9 mouse cellular contexts compared by ENCODE assay signal in the genomic region with DNA sequence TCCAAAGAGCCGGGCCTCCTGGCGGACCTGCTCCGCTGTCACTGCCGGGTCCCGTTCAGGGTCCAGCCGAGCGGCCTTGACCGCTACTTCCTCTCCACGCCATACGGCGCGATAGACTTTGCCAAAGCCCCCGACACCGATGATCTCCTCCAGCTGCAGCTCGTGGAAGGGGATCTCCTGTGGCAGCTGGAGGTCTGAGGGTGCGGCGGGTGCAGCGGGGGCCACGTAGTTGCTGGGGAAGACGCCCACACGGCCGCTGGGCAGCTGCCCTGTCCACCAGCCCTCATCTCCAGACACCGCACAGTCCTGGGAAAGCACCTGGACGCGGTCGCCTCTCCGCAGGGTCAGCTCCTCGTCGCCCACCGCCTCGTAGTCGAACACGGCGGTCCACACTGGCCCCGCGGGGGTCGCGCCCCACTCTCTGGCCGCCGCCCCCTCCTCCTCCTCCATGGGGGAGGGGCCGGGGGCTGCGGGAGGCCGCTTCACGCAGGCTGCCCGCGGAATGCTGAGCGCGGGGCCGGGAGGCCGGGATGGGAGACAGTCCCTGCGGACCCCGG. TPM values are rescaled to one million over a fixed set of nuclear protein-coding genes. Genes with fewer than 3 reads are reported as not detected.
DNase-seq lines count a peak whose midpoint lies in the region; ATAC-seq and TF ChIP-seq lines count a peak whose summit lies in the region.
"Had no signal": no experiment of that assay in that cellular context is flagged by ENCODE, and none has a peak within 500 bp of the region (broad histone marks: within the 10 kb centered on the region; RNA-seq: fewer than 3 reads in every experiment).

No protein-coding gene starts in this region.

- ATAC-seq in cerebellum, adult (ENCODE audit: insufficient number of reproducible peaks, low FRiP score, low TSS enrichment) = peak; percentile 19; the same call in 1 of the 2 replicates
- ATAC-seq in embryonic facial prominence, embryonic 12.5 days (ENCODE audit: insufficient number of reproducible peaks, insufficient read depth, low FRiP score, low TSS enrichment) = no peak
- ATAC-seq in hindbrain, embryonic 13.5 days (ENCODE audit: low FRiP score) = peak; percentile 22
- ATAC-seq in liver, embryonic 16.5 days (ENCODE audit: low read depth) = no peak
- 0 out of 2 replicates have a peak, but pooled peaks have one; percentile 13 for ATAC-seq in stomach, embryonic 15.5 days (ENCODE audit: insufficient read depth, low FRiP score, low read depth)

- no peaks in the 10 kb centered on the region for H3K79me2 ChIP-seq in CH12.LX (replicated peaks; ENCODE audit: control insufficient read depth, extremely low read depth, insufficient read depth, poor library complexity, severe bottlenecking)

- no peaks in the 10 kb centered on the region for H3K27me3 ChIP-seq in CH12.LX (replicated peaks)
- H3K27me3 ChIP-seq in embryonic facial prominence, embryonic 12.5 days = no peaks in the 10 kb centered on the region
- no peaks in the 10 kb centered on the region for H3K27me3 ChIP-seq in hindbrain, embryonic 13.5 days
- peaks cover 9% of the 10 kb centered on the region for H3K27me3 ChIP-seq in liver, embryonic 16.5 days (ENCODE audit: control insufficient read depth, insufficient read depth, low read depth, low read length)
- no peaks in the 10 kb centered on the region for H3K27me3 ChIP-seq in stomach, embryonic 15.5 days (replicated peaks)

- H3K4me3 ChIP-seq in CH12.LX (replicated peaks in 1 of 3; ENCODE audit: low read depth in 2 of 3, low read length in 2 of 3, poor library complexity in 1 of 3) = peak overlapping the region; percentile 64 to 77 (median 77)
- H3K4me3 ChIP-seq in embryonic facial prominence, embryonic 12.5 days = peak overlapping the region; percentile 85
- H3K4me3 ChIP-seq in hindbrain, embryonic 13.5 days = peak overlapping the region; percentile 93
- H3K4me3 ChIP-seq in liver, embryonic 16.5 days (ENCODE audit: low read depth, low read length) = peak overlapping the region; percentile 85
- peak overlapping the region; percentile 76 for H3K4me3 ChIP-seq in stomach, embryonic 15.5 days (replicated peaks)

- H3K4me2 ChIP-seq in CH12.LX (ENCODE audit: insufficient read depth, low read depth, poor library complexity, severe bottlenecking) = peak overlapping the region; percentile 98
- peak overlapping the region; percentile 99 for H3K4me2 ChIP-seq in embryonic facial prominence, embryonic 12.5 days (replicated peaks)
- H3K4me2 ChIP-seq in hindbrain, embryonic 13.5 days = peak overlapping the region; percentile 95
- peak overlapping the region; percentile 99 for H3K4me2 ChIP-seq in liver, embryonic 16.5 days (ENCODE audit: low read depth, low read length)
- peak overlapping the region; percentile 97 for H3K4me2 ChIP-seq in stomach, embryonic 15.5 days

- H3K36me3 ChIP-seq in CH12.LX (replicated peaks in 1 of 2; ENCODE audit: control insufficient read depth in 1 of 2, insufficient read depth in 1 of 2, low read length in 1 of 2) = peaks cover 4 to 18% of the 10 kb centered on the region in 2 experiments
- peaks cover 16% of the 10 kb centered on the region for H3K36me3 ChIP-seq in embryonic facial prominence, embryonic 12.5 days
- H3K36me3 ChIP-seq in hindbrain, embryonic 13.5 days = peaks cover 22% of the 10 kb centered on the region
- no peaks in the 10 kb centered on the region for H3K36me3 ChIP-seq in liver, embryonic 16.5 days (ENCODE audit: control insufficient read depth, insufficient read depth)
- no peaks in the 10 kb centered on the region for H3K36me3 ChIP-seq in stomach, embryonic 15.5 days

- in situ Hi-C loops in CH12.LX (cut with MboI; ENCODE audit: low pct_ligation_motif_present, low pct_unique_long_range_greater_than_20kb, low sequenced_read_pairs) = no loop called here

- no peak for TF ChIP-seq RAD21 in CH12.LX (IDR thresholded peaks at IDR 0.05; ENCODE audit: low read depth, low read length)

- H3K27ac ChIP-seq in CH12.LX (ENCODE audit: insufficient read depth, low read depth) = no peak overlapping the region
- no peak overlapping the region for H3K27ac ChIP-seq in embryonic facial prominence, embryonic 12.5 days
- H3K27ac ChIP-seq in hindbrain, embryonic 13.5 days = peak overlapping the region; percentile 94
- no peak overlapping the region for H3K27ac ChIP-seq in liver, embryonic 16.5 days (ENCODE audit: low read length)
- peak overlapping the region; percentile 93; the same call in 1 of the 2 replicates for H3K27ac ChIP-seq in stomach, embryonic 15.5 days

- WGBS in embryonic facial prominence, embryonic 12.5 days = 2% methylated on average over 47 of the region's 52 CpGs
- WGBS in hindbrain, embryonic 13.5 days = 1% methylated on average over 47 of the region's 52 CpGs
- under 1% methylated on average over 51 of the region's 52 CpGs for WGBS in liver, embryonic 16.5 days (ENCODE audit: insufficient replicate concordance)
- under 1% methylated on average over 47 of the region's 52 CpGs for WGBS in stomach, embryonic 15.5 days

- H3K4me1 ChIP-seq in CH12.LX (ENCODE audit: control insufficient read depth in 1 of 2, insufficient read depth in 2 of 2) = peaks cover 12 to 38% of the 10 kb centered on the region in 2 experiments
- peaks cover 15% of the 10 kb centered on the region for H3K4me1 ChIP-seq in embryonic facial prominence, embryonic 12.5 days
- H3K4me1 ChIP-seq in hindbrain, embryonic 13.5 days (replicated peaks) = peaks cover 57% of the 10 kb centered on the region
- peaks cover 17% of the 10 kb centered on the region for H3K4me1 ChIP-seq in liver, embryonic 16.5 days (ENCODE audit: control insufficient read depth, low read depth, low read length)
- peaks cover 15% of the 10 kb centered on the region for H3K4me1 ChIP-seq in stomach, embryonic 15.5 days

- DNase-seq in cerebellum, adult 9-10 months = no peak
- DNase-seq in CH12.LX (ENCODE audit: extremely low read depth) = no peak
- DNase-seq in urinary bladder, postnatal 4 days (ENCODE audit: low spot score in 2 of 2) = no peak

- TF ChIP-seq EP300 in CH12.LX (IDR thresholded peaks at IDR 0.05; ENCODE audit: low read length) = no peak

- peak overlapping the region; percentile 71 for H3K9ac ChIP-seq in CH12.LX (ENCODE audit: insufficient read depth, low read depth)
- peak overlapping the region; percentile 90 for H3K9ac ChIP-seq in embryonic facial prominence, embryonic 12.5 days
- peak overlapping the region; percentile 97 for H3K9ac ChIP-seq in hindbrain, embryonic 13.5 days
- H3K9ac ChIP-seq in liver, embryonic 16.5 days (ENCODE audit: low read depth, low read length) = peak overlapping the region; percentile 78
- peak overlapping the region; percentile 78 for H3K9ac ChIP-seq in stomach, embryonic 15.5 days

- H3K9me3 ChIP-seq in CH12.LX (replicated peaks; ENCODE audit: low read length) = no peaks in the 10 kb centered on the region
- H3K9me3 ChIP-seq in embryonic facial prominence, embryonic 12.5 days = no peaks in the 10 kb centered on the region
- no peaks in the 10 kb centered on the region for H3K9me3 ChIP-seq in hindbrain, embryonic 13.5 days
- H3K9me3 ChIP-seq in liver, embryonic 16.5 days (replicated peaks; ENCODE audit: control insufficient read depth, low read length) = no peaks in the 10 kb centered on the region
- no peaks in the 10 kb centered on the region for H3K9me3 ChIP-seq in stomach, embryonic 15.5 days

- dilution Hi-C loops in CH12.LX (cut with MboI; ENCODE audit: extremely low pct_ligation_motif_present, extremely low pct_unique_long_range_greater_than_20kb, low sequenced_read_pairs) = no loop called here

- no peak for TF ChIP-seq POLR2A in CH12.LX (IDR thresholded peaks at IDR 0.05; ENCODE audit: low read depth, low read length)

- no peak for TF ChIP-seq CTCF in CH12.LX (conservative IDR thresholded peaks at IDR 0.05 in 1 of 2, IDR thresholded peaks at IDR 0.05 in 1 of 2; ENCODE audit: low read depth in 2 of 2, low read length in 2 of 2)

TF ChIP-seq in CH12.LX, 34 proteins besides CTCF, POLR2A, EP300 and RAD21 (continues in another document):
- TF ChIP-seq MYC (IDR thresholded peaks at IDR 0.05; ENCODE audit: low read depth, low read length) (no peak), NELFE (IDR thresholded peaks at IDR 0.05; ENCODE audit: low read depth, low read length) (no peak)

RNA-seq across cellular contexts. Expression of gene Map3k10, which starts 0.7 kb away (rescaled TPM):
- total RNA-seq in CH12.LX (2012; rRNA removed) (15.0 and 16.7 TPM in 2 replicates), CH12.LX (2014; rRNA removed) (7.2 and 7.8 TPM in 2 replicates)
- 7.6 and 8.2 TPM in 2 replicates for polyA plus RNA-seq in CH12.LX (2012; ENCODE audit: insufficient read length, low read depth)
- polyA plus RNA-seq in embryonic facial prominence, embryonic 12.5 days (2016; fragmentation: Nextera tagmentation; extraction: Ambion mirVana) = 14.0 and 16.6 TPM in 2 replicates
- polyA plus RNA-seq in hindbrain, embryonic 13.5 days (2015; fragmentation: Nextera tagmentation; extraction: Ambion mirVana) = 13.0 and 13.2 TPM in 2 replicates
- 1.1 and 1.4 TPM in 2 replicates for polyA plus RNA-seq in liver, embryonic 16.5 days (2015; fragmentation: Nextera tagmentation; extraction: Ambion mirVana)
- polyA plus RNA-seq in stomach, embryonic 15.5 days (2015; fragmentation: Nextera tagmentation; extraction: Ambion mirVana) = 7.1 and 8.3 TPM in 2 replicates

RNA-seq across cellular contexts. Expression of gene Zfp607b, which starts 15.5 kb away (rescaled TPM):
- total RNA-seq in CH12.LX (2012; rRNA removed) (0.76 and 1.2 TPM in 2 replicates), CH12.LX (2014; rRNA removed) (0.93 and 0.97 TPM in 2 replicates)
- 0.90 and 1.0 TPM in 2 replicates for polyA plus RNA-seq in CH12.LX (2012; ENCODE audit: insufficient read length, low read depth)
- polyA plus RNA-seq in embryonic facial prominence, embryonic 12.5 days (2016; fragmentation: Nextera tagmentation; extraction: Ambion mirVana) = 4.0 and 5.8 TPM in 2 replicates
- 10.8 and 12.1 TPM in 2 replicates for polyA plus RNA-seq in hindbrain, embryonic 13.5 days (2015; fragmentation: Nextera tagmentation; extraction: Ambion mirVana)
- polyA plus RNA-seq in liver, embryonic 16.5 days (2015; fragmentation: Nextera tagmentation; extraction: Ambion mirVana) = 0.58 and 0.68 TPM in 2 replicates
- 2.9 and 4.2 TPM in 2 replicates for polyA plus RNA-seq in stomach, embryonic 15.5 days (2015; fragmentation: Nextera tagmentation; extraction: Ambion mirVana)

RNA-seq across cellular contexts. Expression of gene Ttc9b, which starts 19.9 kb away (rescaled TPM):
- total RNA-seq in CH12.LX (2012; rRNA removed) = 0.08 TPM in 1 of 2 replicates, not detected in the other
- total RNA-seq in CH12.LX (2014; rRNA removed) = not detected in 2 replicates
- polyA plus RNA-seq in CH12.LX (2012; ENCODE audit: insufficient read length, low read depth) = not detected in 2 replicates
- polyA plus RNA-seq in embryonic facial prominence, embryonic 12.5 days (2016; fragmentation: Nextera tagmentation; extraction: Ambion mirVana) = 2.5 and 3.6 TPM in 2 replicates
- polyA plus RNA-seq in hindbrain, embryonic 13.5 days (2015; fragmentation: Nextera tagmentation; extraction: Ambion mirVana) = 50.2 and 52.0 TPM in 2 replicates
- not detected in 2 replicates for polyA plus RNA-seq in liver, embryonic 16.5 days (2015; fragmentation: Nextera tagmentation; extraction: Ambion mirVana)
- 1.6 and 1.8 TPM in 2 replicates for polyA plus RNA-seq in stomach, embryonic 15.5 days (2015; fragmentation: Nextera tagmentation; extraction: Ambion mirVana)
- polyA plus RNA-seq: gonadal fat pad, adult 2 months had no signal

RNA-seq across cellular contexts. Expression of gene Zfp60, which starts 57.5 kb away (rescaled TPM):
- total RNA-seq in CH12.LX (2012; rRNA removed) (7.8 and 8.2 TPM in 2 replicates), CH12.LX (2014; rRNA removed) (7.2 and 8.1 TPM in 2 replicates)
- polyA plus RNA-seq in CH12.LX (2012; ENCODE audit: insufficient read length, low read depth) = 6.9 and 7.2 TPM in 2 replicates
- 55.8 and 57.1 TPM in 2 replicates for polyA plus RNA-seq in embryonic facial prominence, embryonic 12.5 days (2016; fragmentation: Nextera tagmentation; extraction: Ambion mirVana)
- polyA plus RNA-seq in hindbrain, embryonic 13.5 days (2015; fragmentation: Nextera tagmentation; extraction: Ambion mirVana) = 125 and 134 TPM in 2 replicates
- 4.1 and 4.3 TPM in 2 replicates for polyA plus RNA-seq in liver, embryonic 16.5 days (2015; fragmentation: Nextera tagmentation; extraction: Ambion mirVana)
- polyA plus RNA-seq in stomach, embryonic 15.5 days (2015; fragmentation: Nextera tagmentation; extraction: Ambion mirVana) = 27.1 and 30.8 TPM in 2 replicates

Comparison
In these comparisons a context has a peak if more than half of its experiments do, and no peak if none do; other contexts are left out.
1. ATAC-seq: peak in cerebellum, adult (single experiment), hindbrain, embryonic 13.5 days (single experiment) and stomach, embryonic 15.5 days (single experiment); none in embryonic facial prominence, embryonic 12.5 days (single experiment) and liver, embryonic 16.5 days (single experiment).
2. H3K27ac ChIP-seq: peak in hindbrain, embryonic 13.5 days (single experiment) and stomach, embryonic 15.5 days (single experiment); none in CH12.LX (single experiment), embryonic facial prominence, embryonic 12.5 days (single experiment) and liver, embryonic 16.5 days (single experiment).
3. RNA of gene Ttc9b, which starts 19.9 kb away (polyA plus RNA-seq): 50.2 to 52.0 TPM in hindbrain, embryonic 13.5 days; 2.5 to 3.6 TPM in embryonic facial prominence, embryonic 12.5 days, 1.6 to 1.8 TPM in stomach, embryonic 15.5 days, not detected in CH12.LX and not detected in liver, embryonic 16.5 days; every median in the first group is over 10 times any median in the second.
4. Peak in every context shown above with its lines, with median percentiles within 50 percentile points of each other: H3K4me2 ChIP-seq, H3K4me3 ChIP-seq and H3K9ac ChIP-seq.